In genomic region chr4:133407114-133407787, GRCm38 (mm10) we compare ENCODE assay signal across 8 mouse cellular contexts. TPM values are rescaled to one million over a fixed set of nuclear protein-coding genes. Genes with fewer than 3 reads are reported as not detected.
DNase-seq lines count a peak whose midpoint lies in the region; ATAC-seq lines count a peak whose summit lies in the region.

No protein-coding gene starts in this region.

- no peak overlapping the region for H3K9ac ChIP-seq in hindbrain, embryonic 16.5 days (ENCODE audit: low read depth, low read length)

- H3K4me1 ChIP-seq in embryonic facial prominence, embryonic 10.5 days = peaks cover 26% of the 10 kb centered on the region
- peaks cover 15% of the 10 kb centered on the region for H3K4me1 ChIP-seq in hindbrain, embryonic 16.5 days (ENCODE audit: control insufficient read depth, insufficient read depth, low read depth, low read length)

- H3K4me2 ChIP-seq in hindbrain, embryonic 16.5 days (ENCODE audit: low read length) = no peak overlapping the region

- peaks cover 10% of the 10 kb centered on the region for H3K36me3 ChIP-seq in embryonic facial prominence, embryonic 10.5 days (replicated peaks)
- no peaks in the 10 kb centered on the region for H3K36me3 ChIP-seq in hindbrain, embryonic 16.5 days (ENCODE audit: control insufficient read depth, insufficient read depth, low read length)

- H3K27me3 ChIP-seq in embryonic facial prominence, embryonic 10.5 days (replicated peaks; ENCODE audit: low read depth, poor library complexity, severe bottlenecking) = no peaks in the 10 kb centered on the region
- no peaks in the 10 kb centered on the region for H3K27me3 ChIP-seq in hindbrain, embryonic 16.5 days (replicated peaks; ENCODE audit: control insufficient read depth, insufficient read depth, low read length)

- H3K27ac ChIP-seq in embryonic facial prominence, embryonic 10.5 days (replicated peaks) = 0 out of 2 replicates have a peak overlapping the region, but pooled peaks have one; percentile 27
- peak overlapping the region; percentile 59; the same call in 1 of the 2 replicates for H3K27ac ChIP-seq in hindbrain, embryonic 16.5 days (ENCODE audit: low read depth, low read length)

- no peaks in the 10 kb centered on the region for H3K9me3 ChIP-seq in embryonic facial prominence, embryonic 10.5 days
- no peaks in the 10 kb centered on the region for H3K9me3 ChIP-seq in hindbrain, embryonic 16.5 days (ENCODE audit: control insufficient read depth, low read length)

- WGBS in embryonic facial prominence, embryonic 10.5 days = 76% methylated on average over 6 of the region's 6 CpGs
- 70% methylated on average over 6 of the region's 6 CpGs for whole genome bisulfite sequencing in hindbrain, embryonic 16.5 days

- intact Hi-C loops in left cerebral cortex, postnatal 4 days (cut with DNase I) = no loop called here

- peak; percentile 65 for ATAC-seq in hindbrain, embryonic 16.5 days
- ATAC-seq in erythroblast, adult 5-6 weeks (replicated peaks; ENCODE audit: low FRiP score, poor library complexity, severe bottlenecking) = no peak

- DNase-seq in left cerebral cortex, postnatal 4 days = peak; percentile 86
- no peak for DNase-seq in left cerebral cortex, adult 9 months (ENCODE audit: low spot score in 2 of 2)
- DNase-seq in embryonic facial prominence, embryonic 10.5 days (ENCODE audit: low spot score) = no peak
- peak; percentile 49 for DNase-seq in lung, postnatal 36 days
- DNase-seq in T-cell, adult 2 months (ENCODE audit: low spot score) = no peak
- DNase-seq in thymus, postnatal 0 days (ENCODE audit: low spot score) = no peak

- H3K4me3 ChIP-seq in embryonic facial prominence, embryonic 10.5 days = no peak overlapping the region
- no peak overlapping the region for H3K4me3 ChIP-seq in hindbrain, embryonic 16.5 days (ENCODE audit: low read length)

RNA-seq across cellular contexts. Expression of gene Slc9a1, which starts 37.7 kb away (rescaled TPM):
- total RNA-seq in left cerebral cortex, postnatal 4 days (2021) = 10 to 100 TPM; 30.4 to 36.2 TPM
- 8.6 and 9.0 TPM in 2 replicates for polyA plus RNA-seq in embryonic facial prominence, embryonic 10.5 days (2016; fragmentation: Nextera tagmentation; extraction: Ambion mirVana)
- 9.8 and 9.9 TPM in 2 replicates for polyA plus RNA-seq in hindbrain, embryonic 16.5 days (2015; fragmentation: Nextera tagmentation; extraction: Ambion mirVana)
- total RNA-seq in erythroblast, adult 5-6 weeks (2015; ENCODE audit: low replicate concordance) = 6.5 and 9.8 TPM in 2 replicates
- 5.9 and 8.3 TPM in 2 replicates for total RNA-seq in erythroblast, adult 5-6 weeks (2017; ENCODE audit: low replicate concordance)
- polyA plus RNA-seq in thymus, postnatal 0 days (2015; fragmentation: Nextera tagmentation; extraction: Ambion mirVana) = 5.2 and 6.2 TPM in 2 replicates

RNA-seq across cellular contexts. Expression of gene Wdtc1, which starts 54.0 kb away (rescaled TPM):
- total RNA-seq in left cerebral cortex, postnatal 4 days (2021) = 10 to 100 TPM; 52.0 to 52.9 TPM
- polyA plus RNA-seq in embryonic facial prominence, embryonic 10.5 days (2016; fragmentation: Nextera tagmentation; extraction: Ambion mirVana) = 17.2 and 17.7 TPM in 2 replicates
- polyA plus RNA-seq in hindbrain, embryonic 16.5 days (2015; fragmentation: Nextera tagmentation; extraction: Ambion mirVana) = 18.8 and 21.3 TPM in 2 replicates
- total RNA-seq in erythroblast, adult 5-6 weeks (2015; ENCODE audit: low replicate concordance) = 8.6 and 9.6 TPM in 2 replicates
- 8.4 and 18.3 TPM in 2 replicates for total RNA-seq in erythroblast, adult 5-6 weeks (2017; ENCODE audit: low replicate concordance)
- polyA plus RNA-seq in thymus, postnatal 0 days (2015; fragmentation: Nextera tagmentation; extraction: Ambion mirVana) = 13.6 and 14.2 TPM in 2 replicates

Comparison
In these comparisons a context has a peak if more than half of its experiments do, and no peak if none do; other contexts are left out.
1. DNase-seq: peak in left cerebral cortex, postnatal 4 days (single experiment) and lung, postnatal 36 days (single experiment); none in left cerebral cortex, adult 9 months (0 of 2), embryonic facial prominence, embryonic 10.5 days (single experiment), T-cell, adult 2 months (single experiment) and thymus, postnatal 0 days (single experiment).